ENCODE assay signal across 26 mouse cellular contexts in genomic region chr10:13855111-13855510, GRCm38 (mm10).
"Had no signal": no experiment of that assay in that cellular context is flagged by ENCODE, and none has a peak within 500 bp of the region (broad histone marks: within the 10 kb centered on the region; RNA-seq: fewer than 3 reads in every experiment).

No protein-coding gene starts in this region.

- H3K9me3 ChIP-seq: heart, embryonic 10.5 days; heart, embryonic 12.5 days; hindbrain, embryonic 10.5 days; hindbrain, embryonic 12.5 days; kidney, embryonic 15.5 days; limb, embryonic 13.5 days; limb, embryonic 15.5 days; liver, embryonic 12.5 days had no signal

- H3K36me3 ChIP-seq: heart, embryonic 10.5 days; hindbrain, embryonic 10.5 days; hindbrain, embryonic 12.5 days; kidney, embryonic 15.5 days; limb, embryonic 13.5 days; limb, embryonic 15.5 days; liver, embryonic 12.5 days had no signal

- H3K9ac ChIP-seq: heart, embryonic 12.5 days; hindbrain, embryonic 12.5 days; hindbrain, embryonic 14.5 days; kidney, embryonic 15.5 days; limb, embryonic 13.5 days; limb, embryonic 15.5 days; liver, embryonic 12.5 days had no signal

- ATAC-seq: hindbrain, embryonic 16.5 days; inflammation-experienced regulatory T-cells, adult 6 months; liver, embryonic 12.5 days had no signal

- H3K4me3 ChIP-seq: gastrocnemius, adult 2 months; heart, embryonic 10.5 days; heart, embryonic 12.5 days; hindbrain, embryonic 10.5 days; hindbrain, embryonic 12.5 days; kidney, embryonic 15.5 days; layer of hippocampus, adult 2 months; limb, embryonic 13.5 days; limb, embryonic 15.5 days; liver, embryonic 12.5 days had no signal

- H3K27ac ChIP-seq: gastrocnemius, adult 2 months; heart, embryonic 10.5 days; hindbrain, embryonic 10.5 days; hindbrain, embryonic 12.5 days; hindbrain, embryonic 14.5 days; kidney, embryonic 15.5 days; layer of hippocampus, adult 2 months; limb, embryonic 13.5 days; limb, embryonic 15.5 days; liver, embryonic 12.5 days had no signal

- H3K4me1 ChIP-seq: liver, embryonic 12.5 days had no signal

- H3K4me2 ChIP-seq: heart, embryonic 12.5 days; hindbrain, embryonic 12.5 days; hindbrain, embryonic 14.5 days; kidney, embryonic 15.5 days; limb, embryonic 13.5 days; limb, embryonic 15.5 days; liver, embryonic 12.5 days had no signal

- DNase-seq: gastrocnemius, adult 2 months; gastrocnemius, postnatal 10 days; gastrocnemius, postnatal 25 days; heart, adult 18-20 months; heart, postnatal 10 days; heart, postnatal 4 days; kidney, adult 11 months; kidney, adult 2 months; kidney, adult 9 months; kidney, postnatal 10 days; kidney, postnatal 25 days; kidney, postnatal 4 days; layer of hippocampus, postnatal 36 days; left cerebral cortex, postnatal 4 days had no signal

- H3K27me3 ChIP-seq: heart, embryonic 12.5 days; hindbrain, embryonic 12.5 days; kidney, embryonic 15.5 days; limb, embryonic 13.5 days; limb, embryonic 15.5 days; liver, embryonic 12.5 days had no signal
